Mouse (Mus musculus) kidney, embryonic 16.5 days (tissue): ENCODE data around the gene Herc3. TPM values are rescaled to one million over a fixed set of nuclear protein-coding genes. Genes with fewer than 3 reads are reported as not detected.

ENCODE experiments used
- ATAC-seq: fragments of 200-750 bp; cut with Nextera tagmentation; 2 replicates; pipeline ENCODE4 v1.8.0; 2017; ENCODE audit warnings: moderate TSS enrichment; ENCODE audit not compliant: low FRiP score, low TSS enrichment
- H3K27ac ChIP-seq: fragments of 300-500 bp; sonication (generic); 2 replicates; pipeline ENCODE4 v1.5.1; 2014; ENCODE audit warnings: low read length
- H3K27me3 ChIP-seq: fragments of 300-500 bp; sonication (generic); 2 replicates; pipeline ENCODE4 v1.6.1; 2014; ENCODE audit warnings: low read length, control low read depth, mixed read lengths; ENCODE audit not compliant: insufficient read depth
- H3K36me3 ChIP-seq: fragments of 300-500 bp; sonication (generic); 2 replicates; pipeline ENCODE4 v1.6.1; 2014; ENCODE audit warnings: low read length, control low read depth, mixed read lengths; ENCODE audit not compliant: insufficient read depth
- H3K4me1 ChIP-seq: fragments of 300-500 bp; sonication (generic); 2 replicates; pipeline ENCODE4 v1.6.1; 2014; ENCODE audit warnings: low read length, control low read depth, mixed read lengths; ENCODE audit not compliant: insufficient read depth
- H3K4me2 ChIP-seq: fragments of 300-500 bp; sonication (generic); replicated peaks from 2 replicates; pipeline ENCODE4 v1.6.1; 2014; ENCODE audit warnings: low read depth, low read length
- H3K4me3 ChIP-seq: fragments of 300-500 bp; sonication (generic); 2 replicates; pipeline ENCODE4 v1.5.1; 2014; ENCODE audit warnings: mild to moderate bottlenecking, low read length
- H3K9ac ChIP-seq: fragments of 300-500 bp; sonication (generic); replicated peaks from 2 replicates; pipeline ENCODE4 v1.6.1; 2014; ENCODE audit warnings: low read length
- H3K9me3 ChIP-seq: fragments of 300-500 bp; sonication (generic); 2 replicates; pipeline ENCODE4 v1.6.1; 2016; ENCODE audit warnings: low read length, control low read depth
- WGBS: fragments of 180-500 bp; shearing (Covaris S2); extraction: QIAGEN DNeasy Blood & Tissue Kit; methylation state at CpG from one replicate; pipeline ENCODE4 v1.1.7; 2014; 5-methylcytosine and 5-hydroxymethylcytosine counted together
- polyA plus RNA-seq: library from polyadenylated mRNA; unstranded; fragments of >200 nt; fragmentation: Nextera tagmentation; extraction: Ambion mirVana; gene quantifications from 2 replicates; pipeline ENCODE4 v1.2.1, GENCODE M21; 2015

Herc3 gene
- polyA plus RNA-seq, 1 experiment from 2014 or later, result 7.2 TPM

DNA sequence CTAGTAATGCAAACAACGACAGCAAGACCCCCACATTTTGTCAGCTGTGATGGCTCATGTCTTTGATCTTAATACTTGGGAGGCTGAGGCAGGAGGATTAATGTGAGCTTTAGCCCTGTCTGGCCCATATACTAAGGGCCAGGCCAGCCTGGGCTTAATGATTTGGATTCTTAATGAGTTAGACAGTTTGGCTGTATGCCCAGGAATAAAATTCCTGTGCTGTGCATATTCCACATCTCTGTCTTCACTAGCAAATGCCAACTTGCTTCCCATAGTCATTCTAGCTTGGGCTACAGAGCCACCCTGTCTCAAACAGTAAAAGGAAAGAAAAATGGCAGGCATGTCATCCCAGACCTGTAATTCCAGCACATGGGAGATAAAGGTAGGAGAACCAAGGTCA lies 4.3 kb downstream of the Herc3 start:
- Histone ChIP-seq H3K4me2 (no peak overlapping the region), H3K4me3 (no peak overlapping the region), H3K27ac (no peak overlapping the region), H3K36me3 (no peaks in the 10 kb centered on the region), H3K4me1 (peaks cover 10% of the 10 kb centered on the region), H3K9ac (no peak overlapping the region), H3K27me3 (no peaks in the 10 kb centered on the region), H3K9me3 (no peaks in the 10 kb centered on the region)
- WGBS, result 81% methylated on average over 1 of the region's 1 CpGs
- ATAC-seq, result no peak

DNA sequence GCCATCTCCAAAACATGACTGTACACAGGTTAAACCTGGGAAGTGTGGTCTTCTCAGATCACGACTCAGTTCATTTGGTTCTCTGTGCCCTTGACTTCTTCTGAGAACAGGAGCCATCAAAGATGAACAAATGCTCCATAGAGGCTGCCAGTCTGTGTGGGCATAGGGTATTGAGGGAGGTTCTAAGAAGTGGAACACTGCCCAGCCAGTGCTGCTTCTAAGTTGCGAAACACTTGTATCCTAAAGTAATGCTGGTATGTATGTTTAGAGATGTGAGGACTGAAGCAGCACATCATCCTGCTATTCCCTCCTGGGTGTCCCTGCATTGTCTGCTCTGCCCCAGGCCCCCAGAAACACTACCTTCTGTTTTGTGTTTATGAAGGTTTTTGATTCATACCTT lies 5.2 kb downstream of the Herc3 start:
- Histone ChIP-seq H3K9ac (no peak overlapping the region), H3K4me2 (no peak overlapping the region), H3K27ac (no peak overlapping the region), H3K4me1 (peaks cover 10% of the 10 kb centered on the region; the same call in 1 of the 2 replicates), H3K9me3 (no peaks in the 10 kb centered on the region), H3K36me3 (no peaks in the 10 kb centered on the region), H3K27me3 (no peaks in the 10 kb centered on the region), H3K4me3 (no peak overlapping the region)
- WGBS, result 81% methylated on average over 2 of the region's 2 CpGs
- no peak for ATAC-seq

DNA sequence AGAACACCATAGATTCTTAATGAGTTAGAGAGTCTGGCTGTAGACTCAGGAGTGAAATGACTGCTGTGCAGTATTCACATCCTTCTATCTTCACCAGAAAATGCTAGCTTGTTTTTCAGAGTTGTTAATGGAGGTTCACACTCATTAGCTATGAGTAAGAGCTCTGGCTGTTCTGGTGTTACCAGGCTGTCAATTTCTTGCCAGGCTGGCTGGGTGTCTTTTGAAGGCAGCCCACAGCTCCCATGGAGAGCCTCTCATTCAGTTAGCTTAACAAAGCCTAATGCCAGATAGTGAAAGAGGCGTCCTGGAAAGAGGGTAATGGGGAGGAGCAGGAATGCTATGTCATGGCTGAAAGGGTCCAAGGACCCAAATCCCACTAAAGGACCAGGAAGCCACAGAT lies 6.7 kb downstream of the Herc3 start:
- H3K4me3 ChIP-seq, result no peak overlapping the region
- no peak overlapping the region for H3K9ac ChIP-seq
- H3K36me3 ChIP-seq, result no peaks in the 10 kb centered on the region
- H3K27ac ChIP-seq, result no peak overlapping the region
- H3K4me2 ChIP-seq, result no peak overlapping the region
- WGBS, result 50% methylated on average over 1 of the region's 1 CpGs
- ATAC-seq, result no peak
- H3K9me3 ChIP-seq, result no peaks in the 10 kb centered on the region
- H3K4me1 ChIP-seq, result peaks cover 7% of the 10 kb centered on the region; the same call in 1 of the 2 replicates
- H3K27me3 ChIP-seq, result no peaks in the 10 kb centered on the region

GRCm38 (mm10) chr6:58841208-58841607 lies 9.9 kb downstream of the Herc3 start:
- Histone ChIP-seq H3K27me3 (no peaks in the 10 kb centered on the region), H3K27ac (no peak overlapping the region), H3K4me3 (no peak overlapping the region), H3K4me2 (no peak overlapping the region), H3K9me3 (no peaks in the 10 kb centered on the region), H3K4me1 (peaks cover 7% of the 10 kb centered on the region; the same call in 1 of the 2 replicates), H3K9ac (no peak overlapping the region), H3K36me3 (no peaks in the 10 kb centered on the region)
- WGBS, result 72% methylated on average over 2 of the region's 2 CpGs
- ATAC-seq, result no peak

DNA sequence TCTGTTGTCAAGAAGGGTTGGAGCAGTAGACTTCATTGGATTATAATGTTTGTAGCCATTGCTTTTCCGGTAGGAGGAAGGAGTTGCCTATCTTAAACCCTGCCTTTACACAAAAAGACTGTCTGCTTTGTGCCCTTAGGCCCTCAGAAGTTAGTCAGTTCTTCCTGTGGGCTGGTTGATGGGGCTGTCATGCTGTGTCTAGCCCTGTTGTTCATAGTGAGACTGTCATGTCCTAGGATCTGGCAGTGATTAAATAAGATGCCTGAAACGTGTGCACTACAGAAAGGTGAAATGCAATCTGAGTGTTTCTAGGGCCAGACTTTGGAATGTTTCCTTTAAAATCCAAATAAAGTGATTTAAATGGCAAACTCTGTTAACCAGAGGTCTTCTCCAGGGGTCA lies 10.9 kb downstream of the Herc3 start:
- Histone ChIP-seq H3K27me3 (no peaks in the 10 kb centered on the region), H3K4me3 (no peak overlapping the region), H3K9me3 (no peaks in the 10 kb centered on the region), H3K36me3 (no peaks in the 10 kb centered on the region), H3K9ac (no peak overlapping the region), H3K4me1 (peaks cover 7% of the 10 kb centered on the region; the same call in 1 of the 2 replicates), H3K27ac (no peak overlapping the region), H3K4me2 (no peak overlapping the region)
- ATAC-seq, result no peak
- 45% methylated on average over 2 of the region's 2 CpGs for WGBS

GRCm38 (mm10) chr6:58843580-58843979 lies 12.3 kb downstream of the Herc3 start:
- ATAC-seq, result no peak
- Histone ChIP-seq H3K4me3 (no peak overlapping the region), H3K27me3 (no peaks in the 10 kb centered on the region), H3K4me1 (peaks cover 7% of the 10 kb centered on the region; the same call in 1 of the 2 replicates), H3K4me2 (no peak overlapping the region), H3K27ac (no peak overlapping the region), H3K9me3 (no peaks in the 10 kb centered on the region), H3K9ac (no peak overlapping the region), H3K36me3 (no peaks in the 10 kb centered on the region)
- WGBS, result 87% methylated on average over 9 of the region's 9 CpGs

DNA sequence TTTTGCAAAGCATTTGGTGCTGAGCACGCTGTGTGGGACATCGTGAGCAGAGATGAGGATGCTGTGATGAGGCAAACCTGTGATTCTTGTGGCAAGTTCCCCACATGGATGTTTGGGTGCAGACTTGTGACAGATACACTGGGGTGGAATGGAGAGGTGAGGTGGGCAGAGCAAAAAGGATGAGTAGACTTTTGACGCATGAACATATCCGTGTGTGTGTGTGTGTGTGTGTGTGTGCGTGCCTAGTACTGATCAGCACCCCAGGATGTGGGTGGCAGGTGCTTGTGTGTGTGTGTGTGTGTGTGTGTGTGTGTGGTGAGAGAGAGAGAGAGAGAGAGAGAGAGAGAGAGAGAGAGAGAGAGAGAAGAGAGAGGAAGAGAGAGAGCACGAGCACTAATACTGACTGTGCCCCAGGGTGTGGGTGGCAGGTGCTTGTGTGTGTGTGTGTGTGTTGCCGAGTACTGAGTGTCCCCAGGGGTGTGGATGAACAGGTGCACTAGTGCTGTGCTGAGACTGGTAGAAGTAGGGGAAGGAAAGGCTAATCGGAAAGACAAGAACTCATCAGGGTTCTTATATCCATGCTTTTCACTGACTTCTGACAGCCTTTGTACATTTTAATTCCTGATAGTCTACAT lies 13.0 kb downstream of the Herc3 start:
- Histone ChIP-seq H3K9me3 (no peaks in the 10 kb centered on the region), H3K9ac (no peak overlapping the region), H3K36me3 (no peaks in the 10 kb centered on the region), H3K4me1 (peaks cover 7% of the 10 kb centered on the region; the same call in 1 of the 2 replicates), H3K4me3 (no peak overlapping the region), H3K4me2 (no peak overlapping the region), H3K27me3 (no peaks in the 10 kb centered on the region), H3K27ac (no peak overlapping the region)
- ATAC-seq, result no peak
- WGBS, result 90% methylated on average over 8 of the region's 8 CpGs

GRCm38 (mm10) chr6:58846850-58847692 lies 15.8 kb downstream of the Herc3 start:
- Histone ChIP-seq H3K27me3 (no peaks in the 10 kb centered on the region), H3K4me3 (no peak overlapping the region), H3K9me3 (no peaks in the 10 kb centered on the region), H3K27ac (0 out of 2 replicates have a peak overlapping the region, but pooled peaks have one; percentile 13), H3K9ac (no peak overlapping the region), H3K36me3 (no peaks in the 10 kb centered on the region), H3K4me1 (peaks cover 6% of the 10 kb centered on the region; the same call in 1 of the 2 replicates), H3K4me2 (no peak overlapping the region)
- peak; percentile 70 for ATAC-seq
- 82% methylated on average over 9 of the region's 9 CpGs for WGBS

GRCm38 (mm10) chr6:58847836-58848235 lies 16.6 kb downstream of the Herc3 start:
- H3K4me2 ChIP-seq, result no peak overlapping the region
- no peaks in the 10 kb centered on the region for H3K27me3 ChIP-seq
- no peak overlapping the region for H3K9ac ChIP-seq
- no peaks in the 10 kb centered on the region for H3K36me3 ChIP-seq
- H3K9me3 ChIP-seq, result no peaks in the 10 kb centered on the region
- ATAC-seq, result no peak
- no peaks in the 10 kb centered on the region for H3K4me1 ChIP-seq
- no peak overlapping the region for H3K4me3 ChIP-seq
- H3K27ac ChIP-seq, result no peak overlapping the region
- WGBS, result 62% methylated on average over 5 of the region's 5 CpGs

DNA sequence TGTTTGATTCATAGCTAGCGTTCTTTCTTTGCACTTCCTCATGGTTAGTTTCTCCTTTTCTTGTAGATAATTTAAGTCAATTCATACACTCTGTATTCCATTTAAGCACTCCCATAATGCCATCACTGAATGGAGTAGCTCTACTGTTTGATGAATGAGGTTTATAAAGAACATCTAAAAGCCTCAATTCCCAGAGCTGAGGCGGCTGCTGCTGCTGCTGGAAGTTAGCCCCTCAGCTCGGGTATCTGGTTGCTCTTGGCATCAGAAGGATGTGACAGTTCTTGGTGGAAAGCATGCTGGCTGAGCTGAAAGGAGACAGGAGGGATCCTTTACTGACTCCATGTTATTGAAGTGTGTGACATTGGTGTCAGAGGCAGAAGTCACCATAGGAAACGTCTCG lies 18.1 kb downstream of the Herc3 start:
- 81% methylated on average over 5 of the region's 5 CpGs for WGBS
- H3K27me3 ChIP-seq, result no peaks in the 10 kb centered on the region
- H3K9me3 ChIP-seq, result no peaks in the 10 kb centered on the region
- H3K4me1 ChIP-seq, result no peaks in the 10 kb centered on the region
- H3K27ac ChIP-seq, result no peak overlapping the region
- no peak for ATAC-seq
- H3K36me3 ChIP-seq, result no peaks in the 10 kb centered on the region
- H3K4me2 ChIP-seq, result no peak overlapping the region
- no peak overlapping the region for H3K4me3 ChIP-seq
- H3K9ac ChIP-seq, result no peak overlapping the region
